Mouse (Mus musculus): Measurements from ENCODE around the gene 1700029I15Rik. TPM values are rescaled to one million over a fixed set of nuclear protein-coding genes. Genes with fewer than 3 reads are reported as not detected.
"Not testable (repeated sequence)": the region's sequence is repeated elsewhere in the genome, so short reads cannot be mapped to it uniquely, and the experiment has no call there.

Gene 1700029I15Rik
- polyA plus RNA-seq, 1 experiment from 2014 or later, result 2.0 TPM

DNA sequence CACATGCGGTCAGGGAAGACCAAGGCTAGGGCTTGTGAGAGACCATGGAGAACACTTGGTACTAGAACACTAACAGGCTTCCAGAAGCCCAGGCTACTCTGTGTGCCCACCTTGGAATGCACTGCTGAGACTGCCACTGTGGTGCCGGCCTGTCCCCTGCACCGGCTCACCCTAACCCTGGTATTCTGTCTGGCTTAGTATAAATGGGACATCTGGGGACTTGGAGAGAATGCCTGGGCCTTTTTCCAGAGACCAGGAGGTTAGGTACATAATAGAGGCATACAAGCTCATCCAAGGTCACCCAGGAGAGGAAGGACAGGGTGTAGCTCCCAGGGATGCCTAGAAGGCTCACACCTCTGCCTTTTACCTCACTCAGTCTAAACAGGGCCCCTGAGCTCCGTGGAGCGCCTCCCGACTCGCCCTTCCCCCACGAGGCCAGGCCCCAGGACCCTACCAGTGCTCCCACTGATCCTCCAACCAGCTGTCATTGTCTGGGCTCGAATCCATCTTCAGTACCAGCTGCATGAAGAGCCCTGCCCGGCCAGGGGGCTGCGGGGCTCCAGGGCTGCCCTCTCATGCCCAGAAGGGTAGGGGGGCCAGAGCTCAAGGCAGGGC is 9.5 kb downstream of the 1700029I15Rik start:
- no peak for DNase-seq (ENCODE audit: low spot score)

DNA sequence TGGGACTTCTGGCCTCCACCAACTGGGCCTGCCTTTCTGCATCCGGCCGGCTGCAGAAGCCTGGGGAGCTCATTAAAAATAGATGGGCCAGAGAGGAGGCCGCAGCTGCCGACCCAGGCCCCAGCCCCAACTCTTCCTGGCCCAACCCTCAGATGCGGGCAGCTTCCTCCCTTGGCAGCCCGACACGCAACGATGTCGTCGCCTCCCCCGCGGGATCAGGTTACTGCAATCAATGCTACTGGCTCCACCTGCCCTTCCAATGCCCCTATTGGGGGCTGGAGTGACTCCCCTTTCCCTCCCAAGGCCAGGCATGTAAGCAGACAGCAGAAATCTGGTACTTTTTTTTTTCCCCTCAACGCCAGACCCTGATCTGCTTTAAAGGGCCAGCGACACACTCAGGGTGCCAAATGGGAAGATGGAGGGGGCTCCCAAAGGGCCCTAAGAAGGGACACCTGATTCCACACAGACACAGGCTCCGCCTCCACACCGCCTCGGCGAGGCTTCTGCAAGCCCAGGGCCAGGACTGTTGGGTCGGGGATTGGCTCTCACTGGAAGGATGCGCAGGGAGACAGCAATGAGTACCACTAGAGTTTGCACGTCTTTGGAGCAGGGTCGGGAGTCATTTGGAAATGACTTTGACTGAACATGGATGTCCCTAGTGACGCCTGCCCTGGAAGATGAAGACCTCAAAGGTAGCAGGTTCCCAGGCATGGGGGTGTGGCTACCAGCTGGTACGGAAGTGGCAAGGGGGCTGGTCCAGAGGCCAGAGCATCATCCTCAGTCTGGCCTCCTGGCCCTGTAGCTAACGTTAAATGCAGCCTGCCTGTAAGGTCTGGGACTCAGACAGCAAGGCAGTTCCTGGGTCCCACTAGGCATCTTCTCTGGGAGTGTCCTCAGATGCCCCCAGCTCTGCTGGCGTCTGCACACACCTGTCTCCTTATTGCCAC is 10.3 kb downstream of the 1700029I15Rik start:
- no peak for DNase-seq (ENCODE audit: low spot score)

DNA sequence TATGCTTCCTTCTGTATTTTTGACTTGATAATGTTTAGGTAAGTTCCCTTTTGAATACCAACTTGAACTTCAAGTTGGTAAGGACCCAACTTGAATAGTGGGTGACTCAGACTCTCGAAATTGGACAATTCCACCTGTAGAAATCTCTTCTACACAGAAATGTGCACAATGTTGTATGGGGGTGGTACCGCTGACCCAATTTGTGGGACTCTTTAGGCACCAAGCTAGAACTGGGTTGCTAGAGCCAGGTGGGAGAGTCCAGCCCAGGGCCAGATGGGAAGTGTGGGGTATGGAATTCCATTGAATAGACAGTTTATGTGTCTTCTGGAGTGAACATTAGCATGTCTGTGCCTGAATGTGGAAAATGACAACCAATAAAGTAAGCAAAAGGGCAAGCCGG is 13.2 kb downstream of the 1700029I15Rik start:
- DNase-seq (ENCODE audit: low spot score), result no peak

DNA sequence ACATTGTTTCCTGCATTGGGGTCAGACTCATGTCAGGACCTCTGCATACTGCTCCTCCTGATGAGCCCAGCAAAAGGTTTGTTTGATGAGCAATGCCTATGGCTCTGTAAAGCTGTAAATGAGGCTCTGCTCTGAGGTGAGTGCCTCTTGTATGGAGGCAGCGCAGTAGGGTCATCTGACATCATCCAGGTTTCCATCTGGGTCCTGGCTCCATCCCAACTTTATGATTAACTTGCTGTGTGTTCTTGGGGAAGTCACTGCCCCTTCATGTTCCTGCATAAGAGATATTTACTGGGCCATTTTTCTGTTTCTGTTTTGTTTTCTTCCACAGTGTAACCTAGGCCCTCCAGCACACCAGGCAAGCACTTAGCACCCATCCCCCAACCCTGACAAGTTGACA is 15.1 kb downstream of the 1700029I15Rik start:
- DNase-seq (ENCODE audit: low spot score), result no peak

DNA sequence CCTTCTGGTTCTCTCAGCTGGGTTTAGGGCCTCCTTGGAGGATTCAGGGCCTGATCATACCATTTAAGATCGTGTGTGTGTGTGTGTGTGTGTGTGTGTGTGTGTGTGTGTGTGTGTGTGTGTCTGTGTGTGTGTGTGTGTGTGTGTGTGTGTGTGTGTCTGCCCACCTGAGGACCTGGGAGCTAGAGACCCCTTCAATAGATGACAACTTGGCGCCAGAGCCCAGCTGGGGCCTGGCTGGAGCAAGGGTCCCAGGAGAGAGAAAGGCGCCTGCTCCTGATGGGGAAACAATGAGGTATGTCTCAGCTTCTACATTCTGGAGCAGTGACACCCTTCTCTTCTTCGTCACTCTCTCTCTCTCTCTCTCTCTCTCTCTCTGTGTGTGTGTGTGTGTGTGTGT is 17.5 kb downstream of the 1700029I15Rik start:
- not testable (repeated sequence) for DNase-seq (ENCODE audit: low spot score)

DNA sequence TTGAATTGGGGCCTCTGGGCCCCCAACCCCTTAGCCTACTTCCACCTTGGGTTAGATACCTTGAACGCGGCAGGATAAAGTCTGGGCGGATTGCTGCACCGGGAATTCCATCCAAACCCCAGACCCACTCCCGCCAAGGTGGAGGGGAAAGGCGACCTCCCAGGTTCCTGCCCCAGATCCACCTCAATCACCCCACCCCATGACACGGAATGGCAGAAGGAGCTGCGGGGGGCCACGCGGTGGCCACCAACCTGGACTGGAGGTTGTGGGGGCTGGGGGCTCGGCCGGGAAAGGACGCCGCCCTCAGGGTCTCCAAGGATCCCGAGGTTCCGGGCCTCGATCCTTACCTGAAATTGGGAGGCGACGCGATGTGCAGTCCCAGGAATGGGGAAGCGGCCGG is 18.3 kb downstream of the 1700029I15Rik start:
- DNase-seq (ENCODE audit: low spot score), result no peak

DNA sequence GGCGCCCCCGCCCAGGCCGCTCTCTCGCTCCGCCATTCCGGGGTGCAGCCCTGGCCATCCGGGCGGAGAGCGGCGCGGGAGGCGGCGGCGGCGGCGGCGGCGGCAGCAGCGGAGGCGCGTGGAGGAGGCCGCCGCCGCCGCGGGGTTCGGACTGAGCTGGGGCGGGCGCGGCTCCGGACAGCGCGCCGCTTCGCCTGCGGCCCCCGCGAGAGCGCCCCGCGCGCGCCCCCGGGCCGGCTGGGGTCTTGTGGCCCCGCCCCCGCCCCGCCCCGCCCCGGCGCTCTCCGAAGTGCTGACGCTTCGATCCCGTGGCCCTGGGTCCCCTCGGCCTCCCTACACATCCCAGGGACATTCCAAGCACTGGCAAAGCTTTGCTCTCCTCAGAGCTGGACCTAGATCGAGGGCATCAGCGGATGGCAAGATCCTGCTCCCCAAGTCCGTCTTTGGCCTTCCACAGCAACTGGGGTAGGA is 18.8 kb downstream of the 1700029I15Rik start, which contains the start of gene Mapk8ip1:
Gene Mapk8ip1 (minus strand): TSS at position 173 of the 471 bp plus-strand sequence.
- no peak for DNase-seq (ENCODE audit: low spot score)

DNA sequence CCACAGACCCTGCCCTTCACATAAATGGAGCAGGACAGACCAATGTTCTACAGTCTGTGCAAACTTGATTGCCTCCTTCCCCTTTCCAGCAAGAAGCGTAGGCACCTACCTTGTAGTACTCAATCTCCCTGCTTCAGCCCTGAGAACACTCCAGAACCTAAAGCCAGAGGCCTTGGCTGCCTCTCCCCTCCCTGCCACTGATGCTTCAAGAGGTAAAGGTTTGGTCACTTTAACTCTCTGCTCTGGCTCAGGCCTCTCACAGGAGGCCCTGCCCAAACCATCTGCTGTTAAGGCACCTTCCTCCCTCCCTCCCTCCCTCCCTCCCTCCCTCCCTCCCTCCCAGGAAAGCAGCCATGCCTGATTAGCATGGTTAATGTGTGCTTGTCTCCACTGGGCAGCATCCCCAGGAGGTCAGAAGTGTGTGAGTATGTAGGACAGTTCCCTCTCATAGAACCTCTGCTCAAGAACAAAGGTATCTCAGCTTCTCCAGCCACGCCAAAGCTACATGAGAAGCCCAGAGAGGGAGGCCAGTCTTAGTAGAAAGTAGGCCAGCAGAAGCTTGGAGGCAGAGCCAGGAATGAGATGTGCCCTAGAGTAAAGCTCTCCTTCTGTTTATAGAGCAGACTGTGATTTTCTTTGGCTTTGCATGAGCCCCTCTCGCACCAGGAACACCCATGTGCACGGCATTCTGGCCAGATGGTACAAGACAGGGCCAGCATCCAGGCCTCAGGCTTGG is 20.4 kb downstream of the 1700029I15Rik start:
- no peak for DNase-seq (ENCODE audit: low spot score)

DNA sequence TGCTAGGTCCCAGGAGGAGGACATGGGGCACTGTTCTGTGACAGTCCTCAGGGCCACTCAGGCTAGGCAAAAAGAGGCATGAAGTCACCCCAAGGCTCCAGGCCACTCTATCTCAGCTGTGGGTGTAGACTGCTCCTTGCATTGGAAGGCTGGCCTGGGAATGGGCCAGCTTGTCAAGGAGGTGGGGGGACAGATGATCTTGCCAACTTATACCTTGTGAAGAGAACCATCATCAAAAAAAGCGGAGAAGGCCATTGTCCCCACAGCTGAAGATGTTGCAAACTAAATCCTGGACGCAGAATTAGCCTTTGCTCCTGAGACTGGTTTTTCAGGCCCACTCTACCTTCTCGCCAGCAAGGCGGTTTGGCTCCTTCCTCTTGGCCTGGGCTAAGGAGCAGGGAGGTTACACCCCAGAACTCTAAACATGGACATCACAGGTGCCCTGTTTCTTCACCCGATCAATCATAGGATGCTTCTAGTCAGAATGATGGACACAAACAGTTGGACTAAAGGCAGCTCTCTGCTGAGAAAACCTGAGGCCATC is 21.5 kb downstream of the 1700029I15Rik start:
- no peak for DNase-seq (ENCODE audit: low spot score)

DNA sequence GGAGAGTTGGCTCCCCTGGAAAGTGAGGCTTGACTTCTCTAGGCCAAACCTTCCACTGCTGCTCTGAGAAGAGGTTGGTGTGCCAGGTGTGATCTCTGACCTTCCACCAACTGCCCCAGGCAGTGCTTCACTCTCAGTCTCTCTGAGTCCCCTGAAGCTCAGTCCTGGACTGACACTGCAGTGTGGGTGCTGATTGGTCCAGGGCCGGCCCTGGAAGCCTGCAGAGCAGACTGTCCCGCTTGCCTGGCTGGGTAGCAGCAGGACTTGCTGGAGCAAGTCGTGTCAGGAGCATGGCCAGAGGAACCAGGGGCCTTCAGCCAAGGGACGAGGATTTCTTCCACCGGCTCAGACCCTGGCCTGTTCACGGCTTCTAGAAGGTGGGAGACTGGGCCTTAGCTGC is 22.4 kb downstream of the 1700029I15Rik start:
- no peak for DNase-seq (ENCODE audit: low spot score)

DNA sequence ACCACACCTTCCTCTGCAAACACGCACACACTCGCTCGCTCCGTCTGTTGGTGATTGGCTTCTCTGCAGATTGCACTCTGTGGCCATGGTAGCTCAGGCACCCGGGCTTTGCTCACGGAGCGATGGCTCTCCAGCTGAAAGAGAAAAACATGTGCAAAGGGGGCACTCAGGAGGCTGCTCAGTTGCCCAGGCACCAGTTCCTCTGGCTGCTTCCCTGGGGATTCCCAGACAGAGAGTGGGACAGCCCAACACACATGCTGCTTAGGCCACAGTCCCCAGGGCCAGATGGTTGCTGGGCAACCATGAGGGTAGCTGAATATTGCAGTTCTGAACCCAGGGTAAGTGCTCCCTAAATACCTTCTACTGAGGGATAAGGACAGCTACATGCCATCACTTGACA is 23.3 kb downstream of the 1700029I15Rik start:
- DNase-seq (ENCODE audit: low spot score), result no peak

DNA sequence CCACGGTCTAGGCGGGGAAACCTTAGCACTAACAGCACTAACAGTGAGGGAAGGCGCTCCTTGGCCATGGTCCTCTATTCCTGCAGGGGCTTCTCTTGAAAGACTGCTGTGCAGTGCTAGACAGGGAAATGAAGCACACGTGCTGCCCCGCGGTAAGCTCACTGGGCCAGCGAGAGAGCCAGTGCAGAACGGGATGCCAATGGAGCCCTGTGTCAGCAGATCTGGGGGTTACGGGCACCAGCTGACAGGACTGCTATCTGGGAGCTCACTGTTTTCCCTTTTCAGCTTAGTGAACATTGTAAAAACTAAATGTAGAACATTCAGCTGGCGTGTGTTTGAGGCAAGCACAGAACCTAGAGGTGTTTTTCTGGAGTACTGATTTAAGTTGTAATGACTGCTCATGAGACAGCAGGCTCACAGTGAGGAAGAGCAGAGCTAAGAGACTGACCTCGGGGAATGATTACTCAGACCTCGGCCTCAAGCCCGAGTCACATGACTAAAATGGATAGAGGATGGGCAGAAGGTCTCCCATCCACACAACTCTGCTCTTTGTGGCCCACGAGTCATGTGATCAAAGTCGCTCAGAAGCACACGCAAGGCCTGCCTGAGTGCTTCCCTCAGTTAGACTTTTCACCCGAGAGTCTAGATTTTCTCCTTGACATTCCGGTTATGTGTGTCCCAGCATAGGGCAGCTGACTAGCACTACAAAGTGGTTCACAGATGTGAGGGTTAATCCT is 26.1 kb downstream of the 1700029I15Rik start:
- DNase-seq (ENCODE audit: low spot score), result no peak

DNA sequence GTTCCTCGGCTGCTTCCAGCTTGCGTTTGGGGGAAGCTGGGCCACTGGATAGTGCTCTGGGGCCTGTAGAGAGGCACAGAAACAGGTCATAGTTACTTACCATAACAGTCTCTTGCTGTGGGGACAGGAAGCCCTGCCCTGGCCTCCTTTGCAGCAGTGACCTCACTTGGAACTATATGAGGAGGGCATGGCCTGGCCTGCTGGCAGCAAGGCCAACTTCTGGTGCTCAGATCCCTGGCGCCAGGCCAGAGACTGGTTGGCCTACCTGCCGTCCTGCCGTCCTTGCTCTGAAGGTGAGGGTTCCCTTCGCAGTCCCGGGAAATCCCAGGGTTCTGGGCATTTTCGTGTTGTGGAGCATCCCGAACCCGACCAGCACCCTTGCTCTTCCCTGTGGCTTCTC is 29.4 kb downstream of the 1700029I15Rik start:
- DNase-seq (ENCODE audit: low spot score), result no peak

DNA sequence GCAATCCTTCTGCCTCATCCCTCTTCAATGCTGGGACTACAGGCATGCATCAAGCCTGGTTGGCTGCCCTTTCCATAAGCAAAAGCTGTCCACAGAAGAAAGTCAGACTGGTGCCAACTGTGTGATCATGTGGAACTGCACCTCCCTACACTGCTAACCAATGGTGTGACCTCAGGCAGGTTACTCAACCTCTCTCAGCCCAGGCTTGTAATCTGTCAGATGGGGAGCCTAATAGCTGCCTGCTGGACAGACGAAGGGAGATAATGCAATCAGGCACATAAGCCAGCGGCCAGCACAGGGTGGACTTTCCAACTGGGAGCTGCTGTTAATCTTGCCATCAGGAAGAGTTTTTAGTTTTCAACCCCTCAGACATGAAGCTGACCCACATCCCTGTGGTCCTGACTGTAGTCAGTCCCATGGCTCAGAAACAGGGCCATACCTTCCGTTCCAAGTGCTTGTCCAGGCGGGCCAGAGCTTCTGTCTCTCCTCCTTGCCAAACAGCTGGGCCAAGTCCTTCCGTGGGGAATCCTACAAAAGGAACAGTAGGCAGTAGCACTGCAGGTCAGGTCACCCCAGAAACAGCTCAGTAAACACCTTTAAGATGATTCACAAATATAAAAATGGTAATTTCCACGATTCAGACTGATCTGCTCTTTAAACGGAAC is 39.5 kb downstream of the 1700029I15Rik start:
- no peak for DNase-seq (ENCODE audit: low spot score)

DNA sequence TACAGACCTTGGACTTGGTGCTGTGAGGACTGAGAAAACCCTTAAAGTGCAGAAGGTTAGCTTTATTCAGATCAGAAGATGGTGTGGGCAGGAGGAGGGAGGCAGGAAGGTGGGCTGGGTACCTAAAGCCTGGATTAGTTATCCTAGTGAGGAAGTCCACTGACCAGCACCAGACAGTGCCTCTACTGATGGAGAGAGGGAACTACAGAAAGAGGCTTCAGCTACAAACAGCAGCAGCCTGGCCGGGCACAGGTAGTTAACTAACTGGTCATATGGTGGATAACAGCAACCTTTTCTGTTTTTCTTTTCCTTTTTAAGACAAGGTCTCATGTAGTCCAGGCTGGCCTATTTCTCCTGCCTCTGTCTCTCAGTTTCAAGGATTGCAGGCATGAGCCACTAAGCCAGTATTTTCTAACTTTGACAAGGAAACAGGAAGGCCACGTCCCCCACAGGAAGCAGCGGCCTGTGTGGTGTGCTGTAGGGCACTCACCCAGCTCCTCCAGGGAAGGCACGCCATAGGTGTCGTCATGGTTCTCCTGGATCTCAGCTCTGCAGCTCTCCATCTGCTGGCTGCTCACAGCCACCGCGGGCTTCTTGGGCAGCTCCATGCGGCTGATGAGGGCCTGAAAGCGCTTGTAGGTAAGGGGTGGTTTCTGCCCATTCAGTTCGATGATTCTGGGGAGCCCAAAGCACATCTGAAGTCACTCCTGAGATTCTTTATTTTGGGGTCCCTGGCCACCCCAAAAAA is 40.2 kb downstream of the 1700029I15Rik start:
- no peak for DNase-seq (ENCODE audit: low spot score)

DNA sequence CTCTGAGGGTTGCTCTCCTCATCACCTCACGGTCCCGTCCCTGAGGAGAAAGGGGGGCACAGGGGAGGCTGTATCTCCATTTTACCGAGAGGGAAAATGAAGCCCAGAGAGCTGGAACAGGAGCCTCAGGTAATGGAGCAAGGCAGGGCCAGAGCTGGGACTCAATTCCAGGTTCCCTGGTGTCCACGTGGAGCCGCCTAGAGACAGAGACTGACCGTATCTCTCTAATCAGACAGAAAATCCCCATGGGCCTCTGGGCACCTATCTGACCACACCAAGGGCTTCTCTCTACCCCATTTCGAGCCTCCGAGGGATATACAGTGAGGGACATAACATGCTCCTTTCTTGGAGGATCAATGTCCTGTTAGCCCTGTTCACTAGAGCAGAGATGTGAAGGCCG is 40.8 kb downstream of the 1700029I15Rik start:
- DNase-seq (ENCODE audit: low spot score), result no peak

DNA sequence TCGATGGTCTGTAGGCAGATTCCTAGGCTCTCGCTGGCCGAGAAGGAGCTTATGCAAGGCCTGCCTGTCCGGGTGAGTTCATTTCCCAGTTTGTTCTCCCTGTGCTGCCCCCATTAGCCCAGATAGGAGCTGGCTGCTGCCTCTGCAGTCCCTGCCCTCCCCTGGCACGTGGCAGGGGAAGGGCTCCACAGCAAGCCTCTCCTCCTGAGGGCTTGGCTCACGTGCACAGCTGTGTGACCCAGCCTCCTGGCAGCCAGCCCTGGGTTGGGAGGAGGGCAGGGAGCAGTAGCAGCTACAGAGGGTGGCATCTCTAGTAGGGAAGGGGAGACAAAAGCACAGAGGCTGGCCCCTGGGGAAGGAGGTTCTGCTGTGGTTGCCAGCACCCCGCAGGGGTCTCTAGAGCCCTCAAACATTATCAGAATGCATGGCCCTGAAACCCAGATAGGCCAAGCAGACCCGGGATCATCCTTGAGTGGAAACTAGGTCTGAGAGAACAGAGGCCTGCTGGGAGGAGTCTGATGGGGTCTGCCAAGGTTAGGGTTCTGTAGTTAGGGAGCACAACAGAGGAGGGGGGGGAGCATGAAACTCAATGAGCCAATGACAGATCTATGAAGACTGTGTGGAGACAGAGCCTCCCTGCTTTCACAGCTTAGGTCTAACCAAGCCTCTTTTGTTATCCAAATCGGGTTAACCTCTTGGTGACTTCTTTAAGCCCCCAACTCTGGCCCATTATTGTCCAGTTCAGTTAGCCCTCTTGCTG is 41.5 kb downstream of the 1700029I15Rik start:
- no peak for DNase-seq (ENCODE audit: low spot score)

DNA sequence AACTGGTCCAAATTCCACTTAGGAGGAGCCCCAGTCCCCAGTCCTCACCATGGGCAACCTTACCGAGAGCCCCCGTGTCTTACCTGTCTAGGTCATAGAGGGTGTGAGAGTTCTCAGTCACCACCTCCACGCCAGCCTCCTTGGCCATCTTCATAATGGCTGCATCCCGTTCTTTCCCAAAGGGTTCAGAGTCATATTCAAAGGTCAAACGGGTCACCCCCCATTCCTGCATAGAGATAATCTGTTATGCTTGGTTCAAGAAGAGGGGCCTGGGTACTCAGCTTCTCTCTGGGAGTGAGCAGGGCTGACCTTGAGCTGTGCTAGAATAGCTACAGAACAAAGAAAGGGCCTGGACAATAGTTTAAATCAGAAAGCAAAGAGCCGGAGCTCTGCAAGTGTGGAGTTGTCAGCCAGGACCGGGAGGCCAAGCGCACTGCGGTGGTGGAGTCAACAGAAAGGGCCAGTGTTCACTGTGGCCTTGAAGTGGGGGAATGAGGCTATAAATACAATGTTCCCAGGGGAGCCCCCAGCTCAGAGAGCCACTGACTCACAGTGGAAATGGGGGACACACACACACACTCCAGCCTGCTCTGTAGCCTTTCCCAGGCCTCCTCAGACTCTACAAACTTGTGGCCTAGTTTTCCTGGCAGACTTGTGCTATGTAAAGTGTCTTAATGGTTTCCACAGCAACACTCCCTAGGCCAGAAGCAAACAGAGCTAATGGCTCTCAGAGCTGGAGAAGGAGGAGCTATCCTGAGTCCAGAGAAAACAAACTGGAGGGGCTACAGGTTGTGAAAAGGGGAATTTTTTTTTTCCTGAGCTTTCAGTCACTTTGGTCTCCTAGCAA is 42.3 kb downstream of the 1700029I15Rik start:
- DNase-seq (ENCODE audit: low spot score), result no peak
